Mouse (Mus musculus): ENCODE measurements around the gene Myrip. TPM values are rescaled to one million over a fixed set of nuclear protein-coding genes. Genes with fewer than 3 reads are reported as not detected.

Myrip gene
- total RNA-seq, 2 experiments from 2014 or later, result 6.2 to 6.8 TPM

DNA sequence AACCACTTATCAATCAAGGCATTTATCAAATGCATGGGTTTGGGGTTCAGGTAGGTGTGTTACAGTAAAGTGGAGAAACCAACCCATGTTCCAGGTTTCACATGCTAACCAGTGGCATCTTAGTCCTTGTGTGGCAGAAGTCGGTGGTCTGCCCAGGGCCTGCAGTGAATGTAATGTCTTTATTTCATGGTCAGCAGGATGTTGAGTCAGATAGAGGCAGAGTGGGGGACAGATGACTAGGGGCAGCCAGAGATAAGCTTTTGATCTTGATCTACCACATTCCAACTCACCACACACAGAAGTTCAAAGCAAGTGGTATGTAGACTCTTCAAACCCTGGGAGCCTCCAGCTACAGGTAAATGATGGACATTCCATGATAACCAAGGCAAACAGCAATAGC, 219.8 kb downstream of the Myrip start:
- DNase-seq (ENCODE audit: low spot score in 2 of 2), result no peak

Other genes starting within 250 kb of the Myrip start
- gene Cx3cr1, start 231.6 kb upstream of the Myrip start, total RNA-seq (2021), result 1 to 10 TPM; 2.8 to 3.4 TPM
- gene Ccr8, start 209.4 kb upstream of the Myrip start, total RNA-seq (2021), result not detected
- gene Slc25a38, start 191.1 kb upstream of the Myrip start, total RNA-seq (2021), result 10 to 100 TPM; 27.3 to 30.0 TPM
- gene Rpsa, start 173.8 kb upstream of the Myrip start, total RNA-seq (2021), result 100 to 1,000 TPM; 726 to 738 TPM
- not detected for gene Mobp, start 151.8 kb upstream of the Myrip start, total RNA-seq (2021)
- gene Eif1b, start 190.7 kb downstream of the Myrip start, total RNA-seq (2021), result 10 to 100 TPM; 59.9 to 66.0 TPM
- gene Entpd3, start 238.3 kb downstream of the Myrip start, total RNA-seq (2021), result 1 to 10 TPM in 1 of 2 experiments, not detected in 1; 3.0 TPM

Measured in adrenal gland, adult 18-20 months (tissue).